Mouse (Mus musculus): ENCODE results near the gene Tnni3. TPM values are rescaled to one million over a fixed set of nuclear protein-coding genes. Genes with fewer than 3 reads are reported as not detected.

Gene Tnni3
- polyA plus RNA-seq, 1 experiment, result 59.3 TPM

GRCm38 (mm10) chr7:4516332-4517050 lies 7.5 kb downstream of the Tnni3 start, which contains the start of gene Tnnt1:
Gene Tnnt1 (minus strand): TSS chr7:4516382.
- Histone ChIP-seq H3K27me3 (ENCODE audit: control insufficient read depth, insufficient read depth, low read length) (no peaks in the 10 kb centered on the region), H3K27ac (ENCODE audit: control insufficient read depth, insufficient read depth, low read depth, low read length) (peak within 1 kb of the TSS; percentile 21; the same call in 1 of the 2 replicates), H3K36me3 (ENCODE audit: control insufficient read depth, insufficient read depth, low read length) (no peaks in the 10 kb centered on the region), H3K4me1 (ENCODE audit: control insufficient read depth, insufficient read depth, low read length) (peaks cover 20% of the 10 kb centered on the region), H3K4me3 (ENCODE audit: control insufficient read depth, low read depth, low read length) (no peak within 1 kb of the TSS)
- no peak for TF ChIP-seq POLR2A (IDR thresholded peaks at IDR 0.05; ENCODE audit: control insufficient read depth, low read depth, low read length)
- no peak for TF ChIP-seq CTCF (IDR thresholded peaks at IDR 0.05; ENCODE audit: control insufficient read depth, insufficient read depth, insufficient replicate concordance, low read depth, low read length)

- H3K27ac ChIP-seq (ENCODE audit: control insufficient read depth, insufficient read depth, low read depth, low read length), result no peak overlapping the region
- TF ChIP-seq CTCF (IDR thresholded peaks at IDR 0.05; ENCODE audit: control insufficient read depth, insufficient read depth, insufficient replicate concordance, low read depth, low read length) (no peak), POLR2A (IDR thresholded peaks at IDR 0.05; ENCODE audit: control insufficient read depth, low read depth, low read length) (no peak)
- no peaks in the 10 kb centered on the region for H3K36me3 ChIP-seq (ENCODE audit: control insufficient read depth, insufficient read depth, low read length)
- no peaks in the 10 kb centered on the region for H3K27me3 ChIP-seq (ENCODE audit: control insufficient read depth, insufficient read depth, low read length)
- H3K4me3 ChIP-seq (ENCODE audit: control insufficient read depth, low read depth, low read length), result no peak overlapping the region
- H3K4me1 ChIP-seq (ENCODE audit: control insufficient read depth, insufficient read depth, low read length), result peaks cover 18% of the 10 kb centered on the region
Measured at GRCm38 (mm10) chr7:4515853-4516252, 8.2 kb downstream of the Tnni3 start.

GRCm38 (mm10) chr7:4513829-4514712 lies 10.0 kb downstream of the Tnni3 start:
- no peak for TF ChIP-seq POLR2A (IDR thresholded peaks at IDR 0.05; ENCODE audit: control insufficient read depth, low read depth, low read length)
- TF ChIP-seq CTCF (IDR thresholded peaks at IDR 0.05; ENCODE audit: control insufficient read depth, insufficient read depth, insufficient replicate concordance, low read depth, low read length), result no peak
- Histone ChIP-seq H3K4me3 (ENCODE audit: control insufficient read depth, low read depth, low read length) (no peak overlapping the region), H3K27me3 (ENCODE audit: control insufficient read depth, insufficient read depth, low read length) (no peaks in the 10 kb centered on the region), H3K4me1 (ENCODE audit: control insufficient read depth, insufficient read depth, low read length) (peaks cover 17% of the 10 kb centered on the region), H3K36me3 (ENCODE audit: control insufficient read depth, insufficient read depth, low read length) (no peaks in the 10 kb centered on the region), H3K27ac (ENCODE audit: control insufficient read depth, insufficient read depth, low read depth, low read length) (peak overlapping the region; percentile 48; the same call in 1 of the 2 replicates)

- H3K4me1 ChIP-seq (ENCODE audit: control insufficient read depth, insufficient read depth, low read length), result peaks cover 24% of the 10 kb centered on the region
- TF ChIP-seq POLR2A (IDR thresholded peaks at IDR 0.05; ENCODE audit: control insufficient read depth, low read depth, low read length), result no peak
- peak; percentile 89 for TF ChIP-seq CTCF (IDR thresholded peaks at IDR 0.05; ENCODE audit: control insufficient read depth, insufficient read depth, insufficient replicate concordance, low read depth, low read length)
- H3K4me3 ChIP-seq (ENCODE audit: control insufficient read depth, low read depth, low read length), result peak overlapping the region; percentile 24; the same call in 1 of the 2 replicates
- H3K36me3 ChIP-seq (ENCODE audit: control insufficient read depth, insufficient read depth, low read length), result no peaks in the 10 kb centered on the region
- no peaks in the 10 kb centered on the region for H3K27me3 ChIP-seq (ENCODE audit: control insufficient read depth, insufficient read depth, low read length)
- no peak overlapping the region for H3K27ac ChIP-seq (ENCODE audit: control insufficient read depth, insufficient read depth, low read depth, low read length)
Measured at GRCm38 (mm10) chr7:4513236-4513635, 10.8 kb downstream of the Tnni3 start.

- peaks cover 25% of the 10 kb centered on the region for H3K4me1 ChIP-seq (ENCODE audit: control insufficient read depth, insufficient read depth, low read length)
- no peak for TF ChIP-seq CTCF (IDR thresholded peaks at IDR 0.05; ENCODE audit: control insufficient read depth, insufficient read depth, insufficient replicate concordance, low read depth, low read length)
- TF ChIP-seq POLR2A (IDR thresholded peaks at IDR 0.05; ENCODE audit: control insufficient read depth, low read depth, low read length), result no peak
- no peaks in the 10 kb centered on the region for H3K36me3 ChIP-seq (ENCODE audit: control insufficient read depth, insufficient read depth, low read length)
- peak overlapping the region; percentile 25; the same call in 1 of the 2 replicates for H3K27ac ChIP-seq (ENCODE audit: control insufficient read depth, insufficient read depth, low read depth, low read length)
- no peaks in the 10 kb centered on the region for H3K27me3 ChIP-seq (ENCODE audit: control insufficient read depth, insufficient read depth, low read length)
- H3K4me3 ChIP-seq (ENCODE audit: control insufficient read depth, low read depth, low read length), result no peak overlapping the region
Measured at GRCm38 (mm10) chr7:4511489-4512224, 12.4 kb downstream of the Tnni3 start.

GRCm38 (mm10) chr7:4509863-4510608 lies 14.0 kb downstream of the Tnni3 start:
- peaks cover 19% of the 10 kb centered on the region for H3K4me1 ChIP-seq (ENCODE audit: control insufficient read depth, insufficient read depth, low read length)
- H3K27me3 ChIP-seq (ENCODE audit: control insufficient read depth, insufficient read depth, low read length), result no peaks in the 10 kb centered on the region
- TF ChIP-seq POLR2A (IDR thresholded peaks at IDR 0.05; ENCODE audit: control insufficient read depth, low read depth, low read length) (no peak), CTCF (IDR thresholded peaks at IDR 0.05; ENCODE audit: control insufficient read depth, insufficient read depth, insufficient replicate concordance, low read depth, low read length) (peak; percentile 70)
- H3K36me3 ChIP-seq (ENCODE audit: control insufficient read depth, insufficient read depth, low read length), result no peaks in the 10 kb centered on the region
- H3K4me3 ChIP-seq (ENCODE audit: control insufficient read depth, low read depth, low read length), result peak overlapping the region; percentile 14; the same call in 1 of the 2 replicates
- H3K27ac ChIP-seq (ENCODE audit: control insufficient read depth, insufficient read depth, low read depth, low read length), result no peak overlapping the region
